8 mouse cellular contexts compared by ENCODE assay signal in genomic region chr17:68177835-68178234, GRCm38 (mm10).
DNase-seq lines count a peak whose midpoint lies in the region; ATAC-seq and TF ChIP-seq lines count a peak whose summit lies in the region.
"Had no signal": no experiment of that assay in that cellular context is flagged by ENCODE, and none has a peak within 500 bp of the region (broad histone marks: within the 10 kb centered on the region; RNA-seq: fewer than 3 reads in every experiment).

No protein-coding gene starts in this region.

- peak; percentile 69 for TF ChIP-seq CTCF in lung, postnatal 0 days (IDR thresholded peaks at IDR 0.05)

- no peaks in the 10 kb centered on the region for H3K36me3 ChIP-seq in kidney, embryonic 14.5 days (ENCODE audit: control insufficient read depth, insufficient read depth, low read length)
- no peaks in the 10 kb centered on the region for H3K36me3 ChIP-seq in lung, postnatal 0 days (ENCODE audit: insufficient read depth, low read length)
- H3K36me3 ChIP-seq: neural tube, embryonic 12.5 days had no signal

- no peak overlapping the region for H3K27ac ChIP-seq in kidney, embryonic 14.5 days (ENCODE audit: low read depth, low read length)
- H3K27ac ChIP-seq in lung, postnatal 0 days (ENCODE audit: low read length), result no peak overlapping the region
- H3K27ac ChIP-seq: neural tube, embryonic 12.5 days had no signal

- DNase-seq in kidney, adult 18-20 months, result peak; percentile 48
- DNase-seq in R1 (ENCODE audit: low read depth, low spot score), result peak; percentile 43
- DNase-seq in brain, adult 2 months (ENCODE audit: low read depth, low spot score), result peak; percentile 46
- peak; percentile 82 for DNase-seq in kidney, postnatal 10 days
- peak; percentile 55 for DNase-seq in lung, postnatal 0 days (ENCODE audit: low spot score)

- no peak overlapping the region for H3K9ac ChIP-seq in kidney, embryonic 14.5 days (ENCODE audit: low read depth, low read length)
- no peak overlapping the region for H3K9ac ChIP-seq in lung, postnatal 0 days (replicated peaks; ENCODE audit: low read depth)
- H3K9ac ChIP-seq: neural tube, embryonic 12.5 days had no signal

- H3K4me2 ChIP-seq in kidney, embryonic 14.5 days (replicated peaks; ENCODE audit: low read depth, low read length), result no peak overlapping the region
- H3K4me2 ChIP-seq in lung, postnatal 0 days (replicated peaks; ENCODE audit: low read depth, low read length), result no peak overlapping the region
- H3K4me2 ChIP-seq: neural tube, embryonic 12.5 days had no signal

- 29% methylated on average over 2 of the region's 2 CpGs for WGBS in kidney, embryonic 14.5 days
- WGBS in lung, postnatal 0 days, result 24% methylated on average over 2 of the region's 2 CpGs

- H3K9me3 ChIP-seq in kidney, embryonic 14.5 days (ENCODE audit: control insufficient read depth, low read length), result no peaks in the 10 kb centered on the region
- H3K9me3 ChIP-seq in lung, postnatal 0 days (ENCODE audit: low read length), result no peaks in the 10 kb centered on the region
- H3K9me3 ChIP-seq: neural tube, embryonic 12.5 days had no signal

- TF ChIP-seq EP300 in lung, postnatal 0 days (IDR thresholded peaks at IDR 0.05), result no peak

- H3K4me3 ChIP-seq in kidney, embryonic 14.5 days (ENCODE audit: low read length), result no peak overlapping the region
- no peak overlapping the region for H3K4me3 ChIP-seq in lung, postnatal 0 days (ENCODE audit: low read depth, low read length)
- H3K4me3 ChIP-seq: neural tube, embryonic 12.5 days had no signal

- H3K27me3 ChIP-seq in kidney, embryonic 14.5 days (ENCODE audit: control insufficient read depth, insufficient read depth, low read length), result no peaks in the 10 kb centered on the region
- H3K27me3 ChIP-seq in lung, postnatal 0 days (replicated peaks; ENCODE audit: insufficient read depth, low read length), result no peaks in the 10 kb centered on the region
- H3K27me3 ChIP-seq: neural tube, embryonic 12.5 days had no signal

- ATAC-seq in kidney, embryonic 14.5 days (ENCODE audit: low FRiP score, low TSS enrichment), result no peak
- ATAC-seq in lung, postnatal 0 days, result no peak
- ATAC-seq in erythroblast, adult 5-6 weeks (replicated peaks; ENCODE audit: low FRiP score, poor library complexity, severe bottlenecking), result no peak

- no peaks in the 10 kb centered on the region for H3K4me1 ChIP-seq in kidney, embryonic 14.5 days (ENCODE audit: control insufficient read depth, insufficient read depth, low read length)
- H3K4me1 ChIP-seq in lung, postnatal 0 days (ENCODE audit: insufficient read depth, low read depth, low read length), result no peaks in the 10 kb centered on the region
- H3K4me1 ChIP-seq: neural tube, embryonic 12.5 days had no signal
